Mouse (Mus musculus): Measurements from ENCODE around the gene Prkd2. TPM values are rescaled to one million over a fixed set of nuclear protein-coding genes. Genes with fewer than 3 reads are reported as not detected.

Gene Prkd2
- total and polyA plus RNA-seq, 3 experiments, result 9.8 to 39.0 (median 18.0) TPM

- peaks cover 11% of the 10 kb centered on the region for H3K9me3 ChIP-seq (replicated peaks; ENCODE audit: low read length)
- H3K27ac ChIP-seq (ENCODE audit: insufficient read depth, low read depth), result peak within 1 kb of the TSS; percentile 42
- H3K4me2 ChIP-seq (ENCODE audit: insufficient read depth, low read depth, poor library complexity, severe bottlenecking), result peak within 1 kb of the TSS; percentile 93
- H3K9ac ChIP-seq (ENCODE audit: insufficient read depth, low read depth), result peak within 1 kb of the TSS; percentile 99
- H3K27me3 ChIP-seq (replicated peaks), result no peaks in the 10 kb centered on the region
- dilution Hi-C loops (cut with MboI; ENCODE audit: extremely low pct_ligation_motif_present, extremely low pct_unique_long_range_greater_than_20kb, low sequenced_read_pairs), result no loop called here
- H3K36me3 ChIP-seq (replicated peaks in 1 of 2; ENCODE audit: control insufficient read depth in 1 of 2, insufficient read depth in 1 of 2, low read length in 1 of 2), result peaks cover 30 to 68% of the 10 kb centered on the region in 2 experiments
- H3K4me3 ChIP-seq (replicated peaks in 1 of 3; ENCODE audit: low read depth in 2 of 3, low read length in 2 of 3, poor library complexity in 1 of 3), result peak within 1 kb of the TSS; percentile 82 to 95 (median 91)
- TF ChIP-seq NELFE (IDR thresholded peaks at IDR 0.05; ENCODE audit: low read depth, low read length) (no peak), POLR2AphosphoS2 (IDR thresholded peaks at IDR 0.05; ENCODE audit: low read depth, low read length) (no peak), ZMIZ1 (IDR thresholded peaks at IDR 0.05; ENCODE audit: low read depth, low read length) (no peak), BHLHE40 (IDR thresholded peaks at IDR 0.05; ENCODE audit: low read depth, low read length) (no peak), HCFC1 (IDR thresholded peaks at IDR 0.05; ENCODE audit: low read depth, low read length) (no peak), ETS1 (conservative IDR thresholded peaks at IDR 0.05; ENCODE audit: low read depth, low read length) (no peak), MYC (IDR thresholded peaks at IDR 0.05; ENCODE audit: low read depth, low read length) (no peak), RCOR1 (conservative IDR thresholded peaks at IDR 0.05; ENCODE audit: low read depth, low read length) (no peak), ELF1 (IDR thresholded peaks at IDR 0.05; ENCODE audit: low read depth, low read length) (no peak), GABPA (IDR thresholded peaks at IDR 0.05; ENCODE audit: insufficient replicate concordance, low read depth, low read length) (no peak), IRF4 (IDR thresholded peaks at IDR 0.05; ENCODE audit: low read depth, low read length) (no peak), POLR2A (IDR thresholded peaks at IDR 0.05; ENCODE audit: low read depth, low read length) (no peak), E2F4 (IDR thresholded peaks at IDR 0.05; ENCODE audit: insufficient replicate concordance, low read depth, low read length) (no peak), NRF1 (IDR thresholded peaks at IDR 0.05; ENCODE audit: low read depth, low read length) (no peak), ZNF384 (IDR thresholded peaks at IDR 0.05; ENCODE audit: low read depth, low read length) (no peak), USF1 (IDR thresholded peaks at IDR 0.05; ENCODE audit: low read depth, low read length) (no peak)
- H3K4me1 ChIP-seq (ENCODE audit: control insufficient read depth in 1 of 2, insufficient read depth in 2 of 2), result peaks cover 21 to 44% of the 10 kb centered on the region in 2 experiments
- in situ Hi-C loops (cut with MboI; ENCODE audit: low pct_ligation_motif_present, low pct_unique_long_range_greater_than_20kb, low sequenced_read_pairs), result loop anchor here (5.0 kb wide), 1 partner anchor 92 kb away; the partner anchor contains the start of gene Ptgir
- DNase-seq (ENCODE audit: extremely low read depth), result no peak
- H3K79me2 ChIP-seq (replicated peaks; ENCODE audit: control insufficient read depth, extremely low read depth, insufficient read depth, poor library complexity, severe bottlenecking), result peaks cover 38% of the 10 kb centered on the region
Observed at GRCm38 (mm10) chr7:16815351-16815941, 27.3 kb upstream of the Prkd2 start, which contains the start of gene Strn4. Strn4 (plus strand) TSS chr7:16815889.

GRCm38 (mm10) chr7:16816078-16816474, 26.6 kb upstream of the Prkd2 start:
- Histone ChIP-seq H3K27me3 (replicated peaks) (no peaks in the 10 kb centered on the region), H3K79me2 (replicated peaks; ENCODE audit: control insufficient read depth, extremely low read depth, insufficient read depth, poor library complexity, severe bottlenecking) (peaks cover 45% of the 10 kb centered on the region), H3K27ac (ENCODE audit: insufficient read depth, low read depth) (peak overlapping the region; percentile 42), H3K4me3 (replicated peaks in 1 of 3; ENCODE audit: low read depth in 2 of 3, low read length in 2 of 3, poor library complexity in 1 of 3) (peak overlapping the region; percentile 62 to 91 (median 82)), H3K36me3 (replicated peaks in 1 of 2; ENCODE audit: control insufficient read depth in 1 of 2, insufficient read depth in 1 of 2, low read length in 1 of 2) (peaks cover 24 to 64% of the 10 kb centered on the region in 2 experiments), H3K9ac (ENCODE audit: insufficient read depth, low read depth) (peak overlapping the region; percentile 99), H3K4me2 (ENCODE audit: insufficient read depth, low read depth, poor library complexity, severe bottlenecking) (peak overlapping the region; percentile 93), H3K9me3 (replicated peaks; ENCODE audit: low read length) (peaks cover 5% of the 10 kb centered on the region), H3K4me1 (ENCODE audit: control insufficient read depth in 1 of 2, insufficient read depth in 2 of 2) (peaks cover 24 to 50% of the 10 kb centered on the region in 2 experiments)
- DNase-seq (ENCODE audit: extremely low read depth), result peak; percentile 58
- in situ Hi-C loops (cut with MboI; ENCODE audit: low pct_ligation_motif_present, low pct_unique_long_range_greater_than_20kb, low sequenced_read_pairs), result loop anchor here (5.0 kb wide), 1 partner anchor 91 kb away; the partner anchor contains the start of gene Ptgir
- dilution Hi-C loops (cut with MboI; ENCODE audit: extremely low pct_ligation_motif_present, extremely low pct_unique_long_range_greater_than_20kb, low sequenced_read_pairs), result no loop called here
- TF ChIP-seq MAZ (IDR thresholded peaks at IDR 0.05; ENCODE audit: low read depth, low read length) (no peak; the same call in 1 of the 2 replicates), NELFE (IDR thresholded peaks at IDR 0.05; ENCODE audit: low read depth, low read length) (peak; percentile 92), ZKSCAN1 (IDR thresholded peaks at IDR 0.05; ENCODE audit: borderline replicate concordance, low read depth, low read length) (no peak), UBTF (IDR thresholded peaks at IDR 0.05; ENCODE audit: low read depth, low read length) (no peak), KAT2A (IDR thresholded peaks at IDR 0.05; ENCODE audit: insufficient replicate concordance, low read length) (no peak), ELF1 (IDR thresholded peaks at IDR 0.05; ENCODE audit: low read depth, low read length) (no peak), ETS1 (conservative IDR thresholded peaks at IDR 0.05; ENCODE audit: low read depth, low read length) (no peak), PAX5 (IDR thresholded peaks at IDR 0.05; ENCODE audit: low read length) (no peak), POLR2A (IDR thresholded peaks at IDR 0.05; ENCODE audit: low read depth, low read length) (peak; percentile 80), SIN3A (IDR thresholded peaks at IDR 0.05; ENCODE audit: low read length) (no peak; the same call in 1 of the 2 replicates), E2F4 (IDR thresholded peaks at IDR 0.05; ENCODE audit: insufficient replicate concordance, low read depth, low read length) (no peak), MYC (IDR thresholded peaks at IDR 0.05; ENCODE audit: low read depth, low read length) (no peak; the same call in 1 of the 2 replicates), NRF1 (IDR thresholded peaks at IDR 0.05; ENCODE audit: low read depth, low read length) (peak; percentile 85), JUN (IDR thresholded peaks at IDR 0.05; ENCODE audit: insufficient read depth, low read depth, low read length) (no peak), EP300 (IDR thresholded peaks at IDR 0.05; ENCODE audit: low read length) (no peak), POLR2AphosphoS2 (IDR thresholded peaks at IDR 0.05; ENCODE audit: low read depth, low read length) (0 out of 2 replicates have a peak, but pooled peaks have one; percentile 40), TBP (conservative IDR thresholded peaks at IDR 0.05; ENCODE audit: low read depth, low read length) (no peak), CHD2 (IDR thresholded peaks at IDR 0.05; ENCODE audit: low read length) (no peak), IRF4 (IDR thresholded peaks at IDR 0.05; ENCODE audit: low read depth, low read length) (no peak), RCOR1 (conservative IDR thresholded peaks at IDR 0.05; ENCODE audit: low read depth, low read length) (no peak), ZC3H11A (IDR thresholded peaks at IDR 0.05; ENCODE audit: low read depth, low read length) (no peak), USF2 (conservative IDR thresholded peaks at IDR 0.05; ENCODE audit: low read depth, low read length) (no peak), USF1 (IDR thresholded peaks at IDR 0.05; ENCODE audit: low read depth, low read length) (no peak), SMC3 (IDR thresholded peaks at IDR 0.05; ENCODE audit: low read depth, low read length) (no peak)
